Mouse (Mus musculus) thymus, postnatal 25 days (tissue): ENCODE data around the gene Skil.

ENCODE experiments used
- DNase-seq: peaks from one replicate; pipeline ENCODE4 v3.0.0; 2022

Gene Skil

DNA sequence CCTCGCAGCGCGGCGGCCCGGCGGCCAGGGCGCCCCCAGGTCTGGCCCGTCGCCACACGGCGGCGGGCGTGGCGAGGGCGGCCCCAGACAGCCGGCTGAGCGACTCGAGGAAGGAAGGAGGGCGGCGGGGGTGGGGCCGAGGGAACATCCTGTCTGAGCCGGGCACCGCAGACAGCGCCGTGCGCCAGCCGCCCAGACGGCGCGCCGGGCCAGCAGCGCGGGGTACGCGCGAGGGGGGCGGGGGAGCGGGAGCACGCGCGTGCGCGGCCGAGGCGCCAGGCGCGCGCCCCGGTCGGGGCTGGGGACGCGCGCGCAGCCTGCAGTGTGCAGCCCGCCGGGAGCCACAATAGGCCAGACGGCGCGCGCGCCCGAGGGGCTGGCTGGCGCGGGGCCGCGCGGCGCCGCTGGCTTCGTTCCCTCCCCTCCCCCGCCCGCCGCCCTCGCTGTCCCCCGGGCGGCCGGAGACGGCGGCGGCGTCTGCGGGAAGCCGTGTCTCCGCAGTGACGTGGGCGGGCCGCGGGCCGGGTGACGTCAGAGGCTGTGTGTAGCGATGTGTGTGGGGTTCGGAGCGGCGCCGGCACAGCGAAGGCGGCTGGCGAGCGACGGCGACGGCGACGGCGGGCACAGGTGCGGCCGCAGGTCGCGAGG lies at the start of gene Skil:
Skil (plus strand) TSS at position 528 of the 648 bp plus-strand sequence.
- peak; percentile 92 for DNase-seq

- peak; percentile 29 for DNase-seq
Measured at GRCm38 (mm10) chr3:31047263-31047662, 47.6 kb upstream of the Skil start.

GRCm38 (mm10) chr3:31049087-31049486 lies 45.8 kb upstream of the Skil start:
- no peak for DNase-seq

DNA sequence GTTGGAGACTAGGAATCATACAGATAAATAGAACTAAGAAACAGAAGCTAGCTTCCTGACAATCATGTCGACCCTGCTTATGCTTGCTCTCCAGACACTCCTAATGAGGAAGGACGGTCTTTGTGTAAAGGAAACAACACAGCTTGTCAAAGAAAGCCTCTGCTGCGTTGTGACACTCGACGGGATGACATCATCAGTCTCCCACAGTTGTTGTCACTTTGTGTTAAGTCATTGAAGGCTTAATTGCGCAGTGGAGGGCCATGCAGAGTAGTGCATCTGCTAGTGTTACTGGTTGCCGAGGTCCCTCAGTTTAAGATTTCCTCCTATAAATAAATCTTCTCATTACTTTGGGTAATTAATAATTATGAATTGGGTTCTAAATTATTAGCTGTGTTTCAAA lies 44.5 kb upstream of the Skil start:
- DNase-seq: no peak

- no peak for DNase-seq
Measured at GRCm38 (mm10) chr3:31051730-31052129, 43.1 kb upstream of the Skil start.

GRCm38 (mm10) chr3:31053191-31053590 lies 41.7 kb upstream of the Skil start:
- DNase-seq: no peak

DNA sequence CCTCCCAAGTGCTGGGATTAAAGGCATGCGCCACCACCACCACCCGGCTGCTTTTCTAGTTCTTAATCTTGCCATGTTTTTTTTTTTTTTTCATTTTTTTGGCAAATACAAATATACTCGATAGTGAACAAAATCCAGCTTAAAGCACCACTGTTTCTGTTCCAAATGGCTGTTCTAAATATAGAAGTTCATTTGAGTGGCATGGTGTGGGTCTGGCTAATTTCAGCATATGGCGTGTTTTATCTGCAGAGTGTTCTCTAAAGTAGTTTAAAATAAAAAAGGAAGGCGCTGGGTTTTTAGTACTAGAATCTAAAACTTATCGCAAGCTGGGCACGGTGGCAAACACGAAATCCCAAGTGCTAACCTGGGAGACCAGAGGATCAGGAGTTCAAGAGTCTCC lies 40.0 kb upstream of the Skil start:
- DNase-seq: no peak

DNA sequence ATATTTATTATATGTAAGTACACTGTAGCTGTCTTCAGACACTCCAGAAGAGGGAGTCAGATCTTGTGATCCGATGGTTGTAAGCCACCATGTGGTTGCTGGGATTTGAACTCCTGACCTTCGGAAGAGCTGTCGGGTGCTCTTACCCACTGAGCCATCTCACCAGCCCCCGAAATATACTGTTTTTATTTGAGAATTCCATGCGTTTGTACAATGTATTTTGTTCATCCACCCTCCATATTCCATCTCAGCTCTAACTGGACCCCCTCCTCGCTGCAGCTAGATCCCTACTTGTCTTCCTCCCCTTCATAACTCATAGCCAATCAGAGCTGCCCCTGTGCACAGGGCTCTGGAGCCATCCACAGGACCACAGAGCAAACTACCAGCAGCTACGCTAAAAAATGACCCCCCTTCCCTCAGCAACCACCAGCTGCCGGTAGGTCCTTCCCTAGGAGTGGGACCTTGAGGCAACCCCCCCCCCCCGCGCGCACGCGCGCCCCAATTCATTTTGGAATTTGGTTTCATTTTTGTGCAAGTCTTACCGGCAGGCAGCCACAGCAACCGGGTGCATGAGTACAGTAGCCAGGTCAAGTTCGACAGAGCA lies 38.7 kb upstream of the Skil start:
- peak; percentile 31 for DNase-seq

DNA sequence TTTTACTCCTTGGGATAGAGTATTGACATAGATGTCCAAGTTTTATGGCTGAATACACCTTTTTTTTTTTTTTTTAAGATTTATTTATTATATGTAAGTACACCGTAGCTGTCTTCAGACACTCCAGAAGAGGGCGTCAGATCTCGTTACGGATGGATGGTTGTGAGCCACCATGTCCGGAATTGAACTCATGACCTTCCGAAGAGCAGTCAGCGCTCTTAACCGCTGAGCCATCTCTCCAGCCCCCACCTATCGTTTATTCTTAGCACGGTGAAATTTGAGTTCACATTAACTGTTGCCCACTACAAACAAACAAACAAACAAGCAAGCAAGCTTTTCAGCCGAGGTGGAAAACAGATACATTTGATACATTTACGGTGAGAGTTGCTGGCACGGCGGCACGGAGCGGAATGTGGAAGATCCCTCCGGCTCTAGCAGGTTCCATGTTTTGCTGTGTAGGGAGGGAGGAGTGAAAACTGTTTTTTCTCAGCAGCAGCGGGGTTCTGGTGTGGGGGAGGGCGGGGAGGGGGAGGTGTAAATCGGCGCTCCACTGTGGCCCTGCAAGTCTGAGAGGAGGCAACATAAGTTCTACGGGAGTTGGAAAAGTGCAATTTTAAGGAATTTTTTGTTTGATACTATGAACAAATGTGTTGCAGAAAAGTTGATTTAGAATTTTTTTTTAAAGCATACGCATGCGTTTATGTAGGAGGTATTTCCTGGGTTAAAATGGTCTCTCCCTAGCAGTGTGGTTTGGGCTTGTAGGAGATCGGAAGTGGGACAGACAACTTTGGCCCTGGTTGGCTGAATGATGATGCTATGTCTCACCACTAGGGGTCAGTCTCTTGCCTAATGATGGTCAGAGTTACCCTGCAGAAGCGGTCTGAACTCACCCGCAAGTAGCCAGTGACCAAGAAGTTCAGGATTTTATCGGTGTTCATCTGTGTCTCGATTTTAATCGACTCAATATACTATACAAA lies 37.9 kb upstream of the Skil start:
- DNase-seq: peak; percentile 75

DNA sequence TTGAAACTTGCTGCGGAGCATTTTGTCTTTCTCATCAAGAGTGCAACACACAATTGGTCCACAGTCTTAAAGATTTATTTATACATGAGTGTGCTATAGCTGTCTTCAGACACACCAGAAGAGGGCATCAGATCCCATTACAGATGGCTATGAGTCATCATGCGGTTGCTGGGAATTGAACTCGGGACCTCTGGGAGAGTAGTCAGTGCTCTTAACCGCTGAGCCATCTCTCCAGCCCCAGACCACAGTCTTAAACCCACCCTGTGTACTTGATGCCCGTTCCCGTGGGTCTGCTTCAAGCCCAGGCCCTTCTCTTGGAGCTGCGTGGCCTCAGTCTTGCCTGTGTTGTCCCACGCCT lies 34.1 kb upstream of the Skil start:
- peak; percentile 48 for DNase-seq

- peak; percentile 65 for DNase-seq
Measured at GRCm38 (mm10) chr3:31061103-31061785, 33.6 kb upstream of the Skil start.

GRCm38 (mm10) chr3:31061786-31062120 lies 33.1 kb upstream of the Skil start:
- DNase-seq: peak; percentile 74

DNA sequence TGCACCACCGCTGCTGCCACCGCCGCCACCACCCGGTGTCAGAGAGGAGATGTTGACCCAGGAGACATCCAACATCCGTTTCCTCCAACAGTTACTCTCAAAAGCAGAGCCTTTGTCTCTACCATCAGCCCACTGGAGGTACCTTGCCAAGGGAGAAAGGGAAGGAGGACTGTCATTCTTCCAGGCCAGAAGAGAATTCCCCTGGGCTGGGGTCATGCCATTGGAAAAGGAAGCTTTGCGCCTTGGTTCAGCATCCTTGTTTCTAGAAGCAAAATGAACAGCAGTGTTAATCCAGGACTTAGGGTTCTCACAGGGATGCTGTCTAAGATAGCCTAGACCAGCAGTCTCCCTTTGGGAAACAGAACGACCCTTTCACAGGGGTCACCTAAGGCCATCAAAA lies 32.5 kb upstream of the Skil start:
- DNase-seq: no peak

DNA sequence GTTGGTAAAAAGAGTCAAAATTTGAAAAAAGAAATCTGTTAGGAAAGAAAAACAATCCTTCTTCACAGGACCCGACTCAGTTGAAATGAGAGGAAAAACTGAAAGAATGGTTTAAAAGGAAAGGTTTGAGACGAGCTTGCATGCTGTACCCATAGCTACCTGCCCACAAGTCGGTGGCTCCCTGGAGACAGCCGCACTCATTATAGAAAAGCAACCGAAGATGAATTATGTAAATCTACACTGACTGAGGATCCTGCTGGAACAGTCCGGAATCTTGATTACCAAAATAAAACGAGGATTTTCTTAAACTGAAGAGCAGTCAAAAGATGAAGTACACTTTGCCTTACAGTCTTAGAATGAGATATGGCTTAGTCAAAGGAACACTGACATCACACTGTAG lies 26.4 kb upstream of the Skil start:
- no peak for DNase-seq

DNA sequence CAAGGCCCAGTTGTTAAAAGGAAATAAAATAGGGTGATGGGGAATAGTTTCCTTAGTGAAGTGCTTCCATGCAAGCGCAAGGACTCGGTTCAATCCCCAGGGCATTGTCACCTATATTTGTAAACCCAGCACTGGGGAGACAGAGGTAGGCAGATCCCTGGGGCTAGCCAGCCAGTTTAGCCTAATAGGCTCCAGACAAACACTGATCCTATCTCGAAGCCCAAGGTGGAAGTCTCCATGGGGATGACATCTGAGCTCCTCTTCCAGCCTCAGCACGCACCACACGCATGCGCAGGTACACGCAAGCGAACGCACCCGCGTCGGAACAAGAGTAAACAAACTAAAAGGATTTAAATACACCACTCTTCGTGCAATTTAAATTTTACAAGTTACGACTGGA lies 23.1 kb upstream of the Skil start:
- DNase-seq: no peak

DNA sequence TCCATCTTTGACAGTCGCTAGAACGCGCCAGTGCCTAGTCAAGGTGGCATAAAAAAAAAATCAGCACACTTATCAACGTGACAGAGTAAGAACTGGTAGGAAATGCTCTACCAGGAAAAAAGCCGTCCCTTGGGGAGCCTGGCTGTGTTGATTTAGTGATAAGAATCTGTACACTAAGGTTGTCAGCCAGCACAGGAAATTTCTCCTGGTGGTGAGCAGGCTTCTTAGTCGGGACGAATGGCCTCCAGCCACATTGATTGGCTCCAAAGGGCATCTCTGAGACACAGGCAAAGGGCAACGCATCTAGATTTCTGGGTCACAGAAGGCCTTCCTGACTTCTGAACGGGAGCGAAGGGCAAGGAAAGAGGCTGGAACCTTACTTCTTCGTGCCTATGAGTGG lies 19.1 kb upstream of the Skil start:
- DNase-seq: no peak

GRCm38 (mm10) chr3:31077068-31077703 lies 17.7 kb upstream of the Skil start:
- no peak for DNase-seq

- DNase-seq: no peak
Measured at GRCm38 (mm10) chr3:31079450-31079849, 15.4 kb upstream of the Skil start.

- DNase-seq: no peak
Measured at GRCm38 (mm10) chr3:31080791-31081502, 13.9 kb upstream of the Skil start.

DNA sequence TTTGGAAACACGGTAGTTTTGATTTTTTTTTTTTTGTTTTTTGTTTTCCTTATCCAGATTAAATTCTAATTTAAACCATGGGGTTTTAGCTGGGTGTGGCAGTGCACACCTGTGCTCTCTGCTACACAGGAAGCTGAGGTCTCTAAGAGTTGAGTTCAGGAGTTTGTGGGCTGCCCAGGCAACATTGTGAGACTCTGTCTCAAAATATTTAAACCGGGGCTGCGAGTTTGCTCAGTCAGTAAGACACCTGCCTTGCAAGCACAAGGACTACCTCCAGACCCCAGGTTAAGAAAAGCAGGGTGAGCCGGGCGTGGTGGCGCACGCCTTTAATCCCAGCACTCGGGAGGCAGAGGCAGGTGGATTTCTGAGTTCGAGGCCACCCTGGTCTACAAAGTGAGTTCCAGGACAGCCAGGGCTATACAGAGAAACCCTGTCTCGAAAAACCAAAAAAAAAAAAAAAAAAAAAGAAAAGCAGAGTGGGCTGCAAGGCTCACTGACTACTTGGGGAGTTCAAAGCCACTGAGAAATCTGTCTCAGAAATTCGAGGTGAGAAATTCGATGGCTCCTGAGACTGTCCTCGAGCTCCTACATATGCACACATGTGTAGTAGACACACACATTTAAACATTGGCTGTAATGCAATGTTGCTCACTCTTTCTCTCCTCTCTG lies 11.9 kb upstream of the Skil start:
- DNase-seq: peak; percentile 68

DNA sequence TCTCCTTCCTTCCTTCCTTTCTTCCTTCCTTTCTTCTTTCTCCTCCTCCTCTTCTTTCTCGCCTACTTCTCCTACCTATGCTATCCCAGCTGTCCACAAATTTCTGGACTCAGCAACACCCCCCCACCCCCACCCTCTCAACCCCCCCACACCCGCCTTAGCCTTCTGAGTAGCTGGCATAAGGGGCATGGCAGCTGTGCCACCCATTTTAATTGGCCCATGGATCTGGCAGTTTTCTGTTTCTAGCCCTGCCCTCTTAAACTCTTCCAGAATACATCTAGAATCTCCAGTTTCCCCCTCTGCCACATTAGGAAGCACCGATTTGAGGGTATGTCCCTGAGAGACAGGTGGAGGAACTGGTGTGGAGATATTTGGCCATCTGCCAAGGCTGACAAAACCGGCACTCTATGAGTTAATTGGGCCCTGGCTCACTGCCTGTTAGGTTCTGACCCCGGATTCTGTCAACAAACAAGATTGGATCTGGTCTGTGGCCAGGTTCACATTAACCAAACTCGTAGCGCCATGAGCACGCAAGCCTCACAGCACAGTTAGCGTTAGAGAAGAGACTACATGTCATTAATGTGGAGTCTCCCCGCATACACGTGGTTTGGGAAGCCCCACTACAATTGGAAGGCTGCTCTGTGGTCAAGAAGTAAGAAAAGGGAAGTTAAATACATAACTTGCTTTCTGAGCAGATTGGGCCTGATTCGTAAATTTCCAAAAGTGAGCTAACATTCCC lies 11.2 kb upstream of the Skil start:
- no peak for DNase-seq
